Mouse (Mus musculus) lung, postnatal 10 days (tissue): ENCODE results near the gene Tbc1d2b.

Source experiments
- DNase-seq: peaks from one replicate; pipeline ENCODE4 v3.0.0; 2021

Tbc1d2b gene

DNA sequence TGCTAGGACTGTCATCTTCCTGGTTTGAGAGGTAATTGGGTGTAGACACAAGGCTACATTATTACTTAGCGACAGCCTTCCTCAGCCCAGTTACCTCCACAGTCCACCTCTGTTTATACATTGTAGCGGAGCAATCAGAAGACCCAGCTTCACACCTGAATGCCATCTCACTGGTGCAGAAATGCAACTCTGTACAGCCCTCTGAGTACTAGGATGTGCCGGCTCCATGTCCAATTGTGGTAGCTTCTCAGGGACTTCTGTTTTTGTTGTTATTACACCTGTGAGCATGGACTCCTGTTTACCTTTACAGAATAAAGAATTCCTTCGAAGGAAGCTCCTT lies 7.3 kb downstream of the Tbc1d2b start:
- DNase-seq = no peak

DNA sequence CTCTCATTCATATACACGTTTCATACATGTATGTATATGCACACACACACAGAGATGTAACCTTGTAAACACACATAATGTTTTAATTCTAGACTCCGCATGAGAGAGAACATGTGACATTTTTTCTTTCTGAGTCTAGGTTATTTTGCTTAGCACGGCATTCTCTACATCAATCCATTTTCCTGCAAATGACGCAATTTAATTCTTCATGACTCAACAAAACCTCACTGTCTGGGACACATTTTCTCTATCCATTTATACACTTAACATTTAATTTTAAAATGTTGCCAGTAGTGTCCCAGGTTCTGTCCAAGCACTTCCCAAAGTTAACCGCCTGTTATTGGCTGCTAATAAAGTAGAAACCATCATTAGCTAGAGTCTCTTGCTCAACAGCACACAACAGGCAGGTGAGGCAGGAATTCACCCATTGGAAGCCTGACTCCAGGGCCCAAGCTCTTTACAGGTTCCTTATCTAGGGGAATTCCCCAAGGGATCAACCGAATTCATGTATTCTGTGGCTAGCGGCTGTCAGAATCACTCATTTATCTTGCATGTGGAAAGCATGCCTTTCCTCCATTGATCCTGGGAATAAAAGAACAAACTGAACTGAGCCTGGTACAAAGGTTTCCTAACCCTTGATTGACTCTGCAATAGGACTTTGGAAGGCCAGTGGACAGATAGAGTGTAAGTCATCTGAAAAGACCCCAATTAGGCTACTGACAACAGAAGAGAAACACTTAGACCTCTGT lies 7.8 kb downstream of the Tbc1d2b start:
- DNase-seq = no peak

DNA sequence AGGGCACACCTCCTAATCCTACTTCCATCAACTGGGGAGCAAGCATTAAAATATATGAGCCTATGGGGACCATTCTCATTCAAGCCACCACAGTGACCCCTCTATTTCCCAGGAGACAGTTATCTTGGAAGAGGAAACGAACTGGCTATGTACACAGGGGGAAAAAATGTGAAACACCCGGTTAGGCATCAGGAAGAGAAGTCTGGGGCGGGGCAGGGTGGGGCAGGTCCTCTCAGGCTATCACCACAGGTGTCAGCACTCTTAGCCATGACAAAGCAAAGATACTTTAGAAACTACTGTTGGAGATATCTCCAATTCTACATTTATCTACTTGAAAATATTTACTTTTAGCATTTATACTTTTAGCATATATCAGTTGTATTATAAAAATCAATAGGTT lies 8.5 kb downstream of the Tbc1d2b start:
- DNase-seq = no peak

DNA sequence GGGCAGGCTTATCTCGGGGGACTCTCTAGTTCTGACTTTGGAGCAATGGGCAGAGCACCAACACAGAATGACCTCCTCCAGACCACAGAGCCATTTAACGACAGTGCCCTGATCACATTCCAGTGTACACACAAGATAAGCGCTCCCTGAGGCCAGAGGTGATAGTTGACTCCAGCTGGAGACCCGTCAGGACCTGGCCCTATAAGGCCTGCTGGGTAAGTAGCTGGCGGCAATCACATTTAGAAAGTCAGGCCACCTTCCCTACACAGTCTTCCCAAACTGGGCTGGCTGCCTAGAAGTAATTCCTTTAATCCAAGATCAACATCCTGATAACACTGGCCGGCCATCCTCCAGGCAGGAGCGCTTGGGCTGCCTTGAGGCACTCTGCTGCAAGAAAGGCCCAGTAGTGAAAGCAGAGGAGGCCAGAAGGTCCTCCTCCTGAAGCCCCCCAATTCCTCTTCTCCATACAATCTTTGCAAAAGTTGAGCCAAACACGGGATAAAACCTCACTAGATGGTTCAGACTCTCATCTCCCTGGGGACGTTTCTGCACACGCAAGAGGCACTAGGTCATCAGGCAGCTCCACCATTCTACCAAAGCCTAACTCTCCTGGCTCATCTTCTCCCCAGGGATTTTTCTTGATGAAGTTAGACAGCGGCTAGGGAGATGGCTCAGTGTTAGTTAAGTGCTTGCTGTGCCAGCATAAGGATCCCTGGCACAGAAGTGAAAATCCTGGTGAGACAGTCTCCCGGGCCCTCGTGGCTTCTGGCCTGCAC lies 9.8 kb downstream of the Tbc1d2b start:
- DNase-seq = peak; percentile 38

DNA sequence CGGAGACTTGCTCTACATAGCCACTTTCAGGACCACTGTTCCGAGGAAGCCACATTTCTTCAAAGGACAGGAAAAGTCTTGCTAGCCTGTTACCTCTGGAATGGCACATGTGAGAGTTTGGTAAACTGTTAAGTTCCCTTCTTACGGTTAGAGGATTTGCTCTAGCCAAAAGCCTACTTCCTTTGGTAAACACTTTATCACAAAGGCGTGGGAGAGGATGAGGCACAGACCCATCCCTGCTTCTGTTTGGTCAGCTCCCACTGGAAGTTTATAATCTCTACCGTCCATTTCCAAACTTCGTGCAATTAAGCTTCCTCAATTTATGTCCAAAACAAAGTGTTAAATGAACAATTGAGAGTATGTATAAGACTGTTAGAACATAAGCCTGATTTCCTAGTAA lies 10.5 kb downstream of the Tbc1d2b start:
- DNase-seq = no peak

DNA sequence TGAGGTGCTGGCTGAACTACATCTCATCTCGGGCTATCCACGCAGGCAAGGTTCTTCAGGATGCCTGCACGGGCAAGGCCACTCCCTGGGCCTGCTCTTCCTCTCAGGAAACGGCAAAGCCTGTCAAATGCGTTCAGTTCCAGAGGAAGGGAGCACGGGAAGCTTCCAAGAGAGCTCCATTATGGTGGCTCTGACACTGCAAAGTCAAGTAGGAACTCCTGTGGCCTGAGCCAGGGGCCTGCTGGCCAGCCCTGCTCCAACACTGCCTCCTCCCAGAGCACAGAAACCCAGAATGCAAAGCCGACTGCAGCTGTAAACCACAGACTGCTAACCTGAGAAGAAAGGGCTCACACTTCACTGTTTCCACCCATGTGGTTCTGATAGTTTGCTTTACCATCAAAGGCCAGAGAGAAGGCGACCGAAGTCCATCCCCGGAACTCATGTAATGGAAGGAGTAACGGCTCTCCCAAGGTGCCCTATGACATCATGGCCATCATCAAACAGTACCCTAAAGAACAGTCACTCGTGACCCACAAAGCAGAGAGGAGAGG lies 11.1 kb downstream of the Tbc1d2b start:
- DNase-seq = peak; percentile 14

DNA sequence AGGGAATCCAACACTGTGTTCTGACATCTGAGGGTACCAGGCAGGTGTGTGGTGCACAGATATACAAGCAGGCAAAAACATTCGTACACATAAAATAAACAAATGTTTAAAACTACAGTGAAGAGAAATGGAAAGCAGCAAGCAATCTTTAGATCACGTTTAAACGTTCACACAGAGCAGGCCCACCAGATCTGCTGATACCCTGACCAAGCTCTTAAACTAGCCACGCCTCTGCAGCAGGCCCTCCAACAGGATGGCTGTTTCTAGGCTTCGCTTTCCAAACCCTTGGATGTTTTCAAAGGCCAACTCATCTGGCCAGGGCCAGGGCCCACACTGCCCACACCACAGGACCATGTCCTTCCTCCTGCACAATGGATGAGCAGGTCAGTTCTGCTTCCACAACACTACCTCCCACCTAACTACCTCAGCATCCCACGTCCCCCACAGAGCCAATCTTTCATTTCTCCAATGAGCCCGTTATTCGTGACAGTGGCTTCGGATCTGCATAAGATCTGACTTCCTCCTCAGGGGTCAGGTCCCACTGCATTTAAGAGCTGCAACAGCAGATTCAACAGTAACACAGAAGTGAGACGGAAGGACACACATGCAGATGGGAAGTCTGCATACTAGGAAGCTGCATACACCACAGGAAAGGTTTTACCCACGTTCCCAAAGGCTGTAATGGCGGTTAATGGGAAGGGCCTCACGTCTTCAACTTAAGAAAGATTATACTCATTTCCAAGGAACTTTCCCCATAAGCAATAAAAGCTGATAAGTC lies 12.7 kb downstream of the Tbc1d2b start:
- DNase-seq = no peak

DNA sequence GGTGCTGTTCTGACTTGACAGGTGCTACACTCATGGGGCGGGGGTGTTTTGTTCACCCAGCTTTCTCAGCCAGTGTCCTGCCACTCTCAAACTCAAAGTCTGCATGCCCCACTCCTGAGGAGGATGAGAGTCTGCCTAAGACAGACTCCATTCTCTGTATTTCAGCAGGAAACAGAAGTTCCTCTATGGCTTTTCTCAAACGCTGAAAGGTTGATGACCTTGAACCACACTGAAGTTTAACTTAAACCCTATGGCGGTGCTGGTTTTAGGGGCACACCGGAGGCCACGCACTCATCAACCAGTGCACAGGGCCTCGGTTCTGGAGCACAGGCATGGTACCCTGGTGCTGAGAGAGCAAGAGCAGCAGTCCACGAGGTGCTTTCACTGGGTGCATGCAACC lies 13.4 kb downstream of the Tbc1d2b start:
- no peak for DNase-seq

DNA sequence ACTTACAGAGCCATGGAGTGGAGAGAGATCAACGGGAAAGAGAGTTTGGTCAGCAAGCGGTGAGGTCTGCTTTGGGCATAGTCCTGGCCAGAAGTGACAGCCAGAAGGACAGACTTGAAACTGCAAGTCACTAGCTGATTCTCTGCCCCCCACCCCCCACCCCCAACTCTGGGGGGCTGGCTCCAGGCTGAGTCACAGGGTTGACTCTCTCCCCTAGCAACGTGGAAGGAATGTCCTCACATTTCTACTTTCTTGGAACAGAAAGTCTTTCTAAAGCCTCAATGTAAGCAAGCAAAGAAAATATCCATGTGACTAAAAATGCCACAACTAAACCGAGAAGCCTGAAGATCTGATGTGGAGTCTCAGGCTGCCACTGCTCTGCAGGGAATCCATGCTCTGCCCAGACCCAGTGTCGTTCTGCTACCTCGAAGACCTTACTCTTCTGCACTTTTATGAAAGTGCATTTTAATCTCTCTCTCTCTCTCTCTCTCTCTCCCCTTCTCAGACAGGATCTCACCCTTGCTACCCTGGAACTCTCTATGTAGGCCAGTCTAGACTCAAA lies 14.7 kb downstream of the Tbc1d2b start:
- peak; percentile 42 for DNase-seq

DNA sequence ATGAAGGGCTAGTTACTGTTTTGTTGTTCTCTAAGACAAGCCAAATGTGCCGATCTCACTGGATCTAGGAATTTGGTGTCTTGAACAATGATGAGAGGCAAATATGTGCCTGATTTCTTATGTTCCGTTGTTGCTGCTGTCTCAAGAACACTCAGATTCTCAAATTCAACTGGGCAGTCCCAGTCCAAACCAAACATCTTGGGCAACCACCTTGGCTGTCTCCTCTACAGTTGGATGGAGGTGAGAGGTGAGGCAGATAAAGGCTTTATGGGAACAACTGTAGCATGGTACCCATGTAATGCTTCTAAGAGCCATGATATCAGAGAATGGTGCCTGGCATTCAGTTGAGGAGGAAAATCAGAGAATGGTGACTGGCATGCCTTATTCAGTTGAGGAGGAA lies 17.4 kb downstream of the Tbc1d2b start:
- DNase-seq = no peak

DNA sequence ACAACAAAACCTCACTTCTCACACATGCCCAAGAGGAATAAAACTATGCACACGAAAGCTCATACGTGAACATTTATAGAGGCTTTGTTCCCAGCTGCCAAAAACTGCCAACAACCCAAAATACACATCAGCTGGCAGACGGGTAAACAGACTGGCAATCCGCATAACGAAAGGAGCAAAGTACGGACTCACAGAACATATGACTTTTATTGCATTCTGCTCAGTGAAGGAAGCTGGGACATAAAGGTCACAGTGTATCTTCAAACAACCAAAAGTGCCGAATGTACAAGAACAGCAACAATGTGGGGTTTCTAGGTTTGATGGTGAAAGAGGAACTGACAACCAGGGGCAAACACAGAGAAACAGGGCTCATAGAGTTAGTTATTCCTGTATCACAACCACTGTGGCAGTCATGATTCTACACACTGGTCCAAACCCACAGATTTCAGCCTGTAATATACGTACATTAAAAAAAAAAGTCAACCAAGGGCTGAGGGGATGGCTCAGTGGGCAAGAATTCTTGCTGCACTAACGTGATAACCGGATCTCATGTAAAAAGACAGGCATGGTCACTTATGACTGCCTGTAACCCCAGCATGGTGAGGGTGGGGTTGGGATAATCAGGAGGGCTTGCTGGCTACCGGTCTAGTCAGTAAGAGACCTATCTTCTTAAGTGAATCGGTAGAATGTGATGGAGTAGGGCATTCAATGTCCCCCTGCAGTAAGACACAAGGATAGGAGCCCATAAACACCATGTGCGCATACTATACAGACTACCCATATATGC lies 19.4 kb downstream of the Tbc1d2b start:
- no peak for DNase-seq

DNA sequence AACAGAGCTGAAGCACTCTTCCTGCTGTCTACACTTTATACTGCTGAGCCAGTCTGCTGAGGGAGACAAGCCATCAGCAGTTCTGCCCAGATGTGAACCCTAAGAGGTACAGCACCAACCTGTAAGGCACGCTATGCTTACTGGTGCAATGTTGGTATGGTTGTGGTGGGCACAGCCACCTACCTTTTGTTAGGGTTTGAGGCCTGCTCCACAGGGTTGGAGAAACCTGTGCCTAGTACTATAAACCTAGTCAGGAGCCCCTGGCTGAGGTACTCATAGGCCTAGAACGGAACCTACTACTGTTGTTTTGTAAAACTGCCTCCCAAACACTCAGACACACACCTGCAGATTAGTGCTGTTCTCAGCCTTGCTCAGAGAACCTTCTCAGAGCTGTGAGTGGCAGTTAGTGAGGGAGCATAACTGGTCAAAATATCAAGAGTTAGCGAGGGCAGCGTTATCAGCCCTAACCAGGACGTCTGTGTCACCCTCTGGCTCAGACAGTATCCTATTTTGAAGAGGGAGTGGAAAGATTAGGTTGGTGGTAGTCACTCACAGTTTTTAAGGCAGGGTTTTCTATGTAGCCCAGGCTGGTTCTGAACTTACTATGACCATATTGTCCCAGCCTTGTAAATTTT lies 20.3 kb downstream of the Tbc1d2b start:
- no peak for DNase-seq

DNA sequence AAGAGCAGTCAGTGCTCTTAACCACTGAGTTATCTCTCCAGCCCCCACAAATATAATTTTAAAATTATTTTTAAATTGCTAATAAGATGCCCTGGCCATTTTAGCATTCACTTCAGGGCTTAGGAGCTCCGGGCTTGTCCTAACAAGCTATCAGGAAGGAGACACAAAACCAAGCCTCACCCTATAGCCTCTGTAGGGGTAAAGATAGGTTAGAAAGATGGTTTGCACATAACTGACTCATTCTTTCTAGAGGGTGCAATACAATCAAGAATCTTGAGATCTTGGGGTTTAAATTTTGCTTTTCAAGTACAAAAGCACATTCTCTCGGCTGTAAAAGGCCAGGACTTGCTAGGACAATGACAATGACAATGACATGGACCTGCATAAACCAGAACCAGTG lies 21.6 kb downstream of the Tbc1d2b start:
- no peak for DNase-seq

DNA sequence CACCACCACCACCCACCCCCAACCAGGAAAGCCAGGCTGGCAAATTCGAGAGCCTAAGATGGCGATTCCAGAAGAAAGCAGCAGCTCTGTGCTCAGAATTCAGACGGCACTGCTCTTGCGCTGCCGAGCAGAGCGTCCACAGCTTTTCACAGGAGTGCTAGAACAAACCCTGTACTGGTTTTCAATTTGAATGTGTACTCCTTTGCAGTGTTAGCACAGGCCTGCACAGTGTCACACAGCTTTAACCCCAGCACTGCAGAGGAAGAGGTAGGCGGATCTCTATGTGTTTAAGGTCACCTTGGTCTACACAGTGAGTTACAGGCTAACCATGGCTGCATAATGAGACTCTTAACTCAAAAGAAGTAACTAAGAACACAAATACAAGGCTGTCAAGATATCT lies 22.3 kb downstream of the Tbc1d2b start:
- no peak for DNase-seq

DNA sequence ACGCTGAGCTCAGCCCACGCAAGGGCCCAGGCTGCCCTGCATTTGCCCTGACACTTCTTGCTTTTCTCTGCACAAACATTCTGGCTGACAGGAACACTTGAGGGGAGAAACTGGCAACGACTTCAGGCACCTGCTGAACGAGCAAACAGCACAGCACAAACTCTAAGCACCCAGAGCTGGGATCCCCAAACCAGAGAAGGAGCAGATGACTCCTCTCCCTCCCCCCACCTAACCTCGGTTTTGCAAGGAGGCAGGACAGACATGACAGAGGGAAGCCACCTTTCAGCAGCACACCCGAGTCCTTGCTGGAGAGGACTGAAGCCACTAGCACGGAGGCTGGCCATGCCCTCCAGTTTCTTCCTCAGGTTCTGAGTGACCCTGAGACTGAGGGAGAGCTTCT lies 23.3 kb downstream of the Tbc1d2b start:
- DNase-seq = peak; percentile 25

DNA sequence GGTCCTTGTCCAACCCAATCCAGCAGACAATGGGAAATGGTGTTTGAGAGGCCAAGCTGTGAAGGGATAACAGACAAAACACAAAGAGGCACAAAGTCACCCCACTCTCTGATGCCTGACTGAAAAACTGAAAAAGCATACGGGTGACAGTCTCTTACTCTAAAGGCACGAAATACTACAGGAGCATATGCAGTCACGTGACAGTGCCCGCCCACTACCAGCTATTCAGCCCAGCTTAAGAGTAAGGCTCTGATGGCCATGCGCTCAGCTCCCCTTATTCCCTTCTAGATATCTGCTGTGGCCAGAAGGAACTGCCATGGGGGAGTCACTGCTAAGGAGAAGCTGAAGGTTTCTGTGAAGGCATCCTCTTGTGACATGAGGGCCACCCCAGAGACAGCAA lies 24.8 kb downstream of the Tbc1d2b start:
- no peak for DNase-seq

DNA sequence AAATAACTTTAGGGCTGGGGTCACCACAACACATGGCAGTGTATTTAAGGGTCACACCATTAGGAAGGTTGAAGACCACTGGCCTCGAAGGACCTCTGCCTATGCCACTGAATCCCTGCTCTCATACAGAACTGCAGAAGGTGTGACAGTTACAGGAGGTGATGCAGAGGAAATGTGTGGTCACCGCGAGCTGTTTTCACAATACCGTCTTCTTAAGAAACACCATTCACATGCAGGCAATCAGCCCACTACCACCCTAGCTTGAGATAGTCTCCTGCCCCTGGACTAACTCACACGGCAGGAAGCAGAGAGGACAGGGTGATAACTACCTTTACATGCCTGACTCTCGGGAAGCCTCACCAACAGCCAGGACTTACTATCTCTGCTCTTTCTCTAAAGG lies 25.4 kb downstream of the Tbc1d2b start:
- DNase-seq = no peak

DNA sequence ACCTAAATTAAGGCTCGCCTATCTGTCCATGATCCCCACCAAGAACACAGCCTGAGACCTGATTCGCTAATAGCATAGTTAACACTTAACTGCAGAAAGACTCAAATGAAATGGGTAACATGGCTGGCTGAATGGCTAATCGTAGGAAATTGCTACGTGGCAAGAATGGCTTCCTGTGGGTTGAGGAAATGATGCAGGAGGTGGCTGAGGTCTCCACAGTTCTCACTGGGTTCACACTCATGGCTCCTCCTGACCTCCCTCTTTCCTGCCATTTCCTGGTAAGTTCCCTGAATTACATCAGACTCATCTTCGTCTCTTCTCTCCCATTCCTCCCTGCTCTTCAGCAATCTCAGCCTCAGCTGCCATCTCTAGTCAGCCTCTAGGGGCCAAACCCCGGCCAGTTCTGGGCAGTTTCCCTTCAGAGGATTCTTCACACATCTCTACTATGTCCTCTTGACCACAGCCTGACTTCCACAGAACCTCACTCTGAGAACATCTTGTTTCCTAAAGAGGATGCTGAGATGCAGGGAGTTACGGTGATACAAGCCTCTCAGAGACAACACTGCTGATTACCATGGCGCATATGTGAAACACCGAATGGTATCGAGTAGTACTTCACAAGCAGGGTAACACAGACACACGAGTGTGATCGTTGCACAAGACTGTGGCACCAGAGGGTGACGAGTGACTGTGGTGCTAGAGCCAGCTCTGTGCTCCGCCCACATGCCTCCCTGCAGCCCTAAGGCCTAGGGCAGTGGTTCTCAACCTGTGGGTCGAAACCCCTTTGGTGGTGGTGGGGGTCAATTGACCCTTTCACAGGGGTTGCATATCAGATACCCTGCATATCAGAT lies 26.1 kb downstream of the Tbc1d2b start:
- peak; percentile 29 for DNase-seq

DNA sequence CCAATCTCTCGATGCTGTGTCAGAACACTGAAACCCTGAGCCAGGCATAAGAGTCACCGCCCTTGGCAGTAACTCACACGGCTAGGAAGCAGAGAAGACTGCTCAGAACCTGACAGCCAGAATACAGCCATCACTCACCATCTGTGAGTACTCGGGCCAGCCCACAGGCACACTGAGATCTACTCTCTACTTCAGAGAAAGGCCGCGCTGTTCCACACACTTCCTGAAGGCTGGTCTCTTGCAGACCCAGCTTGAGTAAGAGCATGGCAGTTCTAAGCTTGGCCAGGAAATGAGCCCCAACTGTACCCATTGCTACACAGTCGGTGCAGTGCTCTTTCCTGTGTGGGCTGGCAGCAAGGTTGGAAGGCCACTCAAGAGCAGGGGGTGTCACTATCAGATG lies 27.7 kb downstream of the Tbc1d2b start:
- peak; percentile 46 for DNase-seq

DNA sequence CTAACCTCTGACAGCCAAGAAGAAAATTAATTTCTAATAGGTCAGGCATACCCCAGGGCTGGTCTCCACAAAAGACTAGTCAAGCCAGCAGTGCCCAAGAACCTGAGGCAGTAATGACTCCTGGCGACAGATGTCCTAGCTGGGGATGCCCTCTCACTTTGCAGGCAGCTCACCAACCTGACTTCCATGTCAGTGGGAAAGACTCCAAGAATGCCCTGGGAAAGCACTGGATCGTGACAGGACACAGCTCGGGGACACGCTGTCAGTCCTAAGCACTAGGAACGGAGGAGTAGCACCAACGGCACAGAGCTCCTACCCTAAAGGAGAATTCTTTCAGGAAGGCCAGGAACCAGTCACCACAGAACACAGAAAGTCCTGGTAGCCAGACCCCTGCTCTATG lies 28.3 kb downstream of the Tbc1d2b start:
- no peak for DNase-seq

DNA sequence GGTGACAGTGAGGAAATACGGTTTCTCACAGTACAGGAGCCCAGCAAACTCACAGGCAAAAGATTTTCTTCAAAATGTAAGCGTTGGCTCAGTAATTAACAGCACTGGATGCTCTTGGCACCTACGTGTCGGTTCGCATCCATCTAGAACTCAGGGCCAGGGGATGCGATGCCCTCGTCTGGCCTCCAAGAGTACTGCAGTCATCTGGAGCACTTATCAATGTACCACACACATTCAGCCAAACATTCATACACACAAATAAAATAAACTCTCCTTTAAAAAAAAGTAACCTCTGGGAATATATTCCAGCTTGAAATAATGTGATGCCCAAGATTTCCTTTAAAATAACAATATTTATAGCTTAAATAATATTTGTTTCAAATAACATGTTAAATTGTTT lies 29.0 kb downstream of the Tbc1d2b start:
- no peak for DNase-seq
